Mouse (Mus musculus): ENCODE data around the gene Arid2.
"Not testable (repeated sequence)": the region's sequence is repeated elsewhere in the genome, so short reads cannot be mapped to it uniquely, and the experiment has no call there.

Gene Arid2

DNA sequence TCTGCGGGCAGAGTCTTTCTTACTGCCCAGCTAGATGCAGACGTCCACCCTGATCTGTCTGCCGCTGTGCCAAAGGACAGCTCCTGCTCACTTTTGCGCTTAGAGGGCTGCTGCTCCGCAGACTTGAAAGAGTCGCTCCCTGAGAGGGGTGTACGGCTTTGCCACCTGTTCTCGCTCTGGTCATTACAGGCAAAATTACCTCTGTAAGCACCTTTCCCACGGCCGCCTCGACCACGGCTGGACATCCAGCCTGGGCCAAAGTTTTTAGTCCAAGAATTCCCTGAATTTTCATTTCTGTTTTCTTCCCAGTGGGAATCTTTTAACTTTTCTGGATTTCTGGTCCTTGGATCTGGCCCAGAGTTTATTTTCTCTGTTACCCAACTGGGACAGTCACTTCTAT is 130.8 kb downstream of the Arid2 start:
- no peak for DNase-seq (ENCODE audit: low read depth)

DNA sequence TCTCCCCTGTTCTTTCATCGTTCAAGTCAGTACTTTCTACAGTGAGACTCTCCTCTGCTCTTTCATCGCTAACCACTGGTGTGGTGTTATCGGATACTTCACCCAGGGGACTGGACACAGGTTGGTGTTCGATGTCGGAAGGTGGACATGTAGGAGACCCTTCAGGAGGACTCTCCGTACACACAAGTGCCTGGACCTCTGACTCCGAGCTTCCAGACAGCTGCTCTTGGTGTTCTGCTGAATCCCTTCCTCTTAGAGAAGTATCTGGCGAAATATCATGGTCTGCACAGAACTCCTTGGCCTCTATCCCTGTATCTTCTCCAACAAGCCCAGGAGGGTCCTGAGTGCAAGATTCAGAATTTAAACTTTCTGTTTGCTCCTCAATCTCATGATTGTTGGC is 132.6 kb downstream of the Arid2 start:
- no peak for DNase-seq (ENCODE audit: low read depth)

DNA sequence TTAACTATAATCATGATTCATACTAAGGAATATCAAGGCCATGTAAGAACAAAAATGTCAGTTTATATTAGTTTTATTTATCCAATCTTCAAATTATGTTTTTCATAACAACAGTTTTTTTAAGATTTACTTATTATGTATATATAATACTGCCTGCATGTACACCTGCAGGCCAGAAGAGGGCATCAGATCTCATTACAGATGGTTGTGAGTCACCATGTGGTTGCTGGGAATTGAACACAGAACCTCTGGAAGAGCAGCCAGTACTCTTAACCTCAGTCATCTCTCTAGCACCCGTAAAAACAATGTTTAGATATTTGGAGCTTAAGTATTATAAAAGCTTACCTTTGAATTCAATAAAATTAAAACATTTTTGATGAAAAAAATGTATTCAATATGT is 146.9 kb downstream of the Arid2 start:
- DNase-seq (ENCODE audit: low read depth), result no peak

DNA sequence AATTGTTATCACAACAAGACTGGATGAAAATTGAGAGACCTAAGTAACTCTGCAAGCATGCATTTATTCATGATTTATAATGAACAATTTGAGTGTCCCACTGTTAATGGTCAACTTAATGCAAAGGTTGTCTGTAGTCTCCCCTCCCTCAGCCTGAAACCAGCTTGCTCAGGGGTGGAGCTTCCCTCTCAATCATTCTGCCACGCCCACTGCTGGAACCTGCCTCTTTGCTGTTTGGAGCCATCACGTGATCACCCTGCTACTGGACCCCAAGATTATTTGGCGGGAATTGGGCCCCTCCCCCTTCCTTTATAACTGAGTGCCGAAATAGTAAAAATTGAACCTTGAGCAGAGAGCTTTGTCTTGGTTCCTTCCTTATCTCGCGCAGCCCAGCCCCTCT is 154.2 kb downstream of the Arid2 start:
- DNase-seq (ENCODE audit: low read depth), result not testable (repeated sequence)

DNA sequence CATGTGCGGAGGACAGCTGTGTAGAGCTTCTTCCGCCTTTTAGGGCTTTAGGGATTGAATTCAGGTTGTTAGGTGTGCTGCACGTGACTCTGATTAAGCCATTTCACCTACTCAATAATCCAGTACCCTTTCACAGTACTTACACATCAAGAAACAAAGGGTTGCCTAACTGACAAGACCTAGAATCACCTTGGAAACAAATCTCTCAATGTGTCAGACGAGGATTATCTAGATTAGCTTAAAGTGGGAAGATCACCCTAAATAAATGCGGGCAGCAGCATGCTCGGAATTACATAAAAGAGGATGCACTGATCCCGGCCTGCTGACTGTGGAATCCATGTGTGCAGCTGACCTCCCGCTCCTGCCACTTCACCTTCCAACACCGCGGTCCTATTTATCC is 159.5 kb downstream of the Arid2 start:
- DNase-seq (ENCODE audit: low read depth), result no peak

DNA sequence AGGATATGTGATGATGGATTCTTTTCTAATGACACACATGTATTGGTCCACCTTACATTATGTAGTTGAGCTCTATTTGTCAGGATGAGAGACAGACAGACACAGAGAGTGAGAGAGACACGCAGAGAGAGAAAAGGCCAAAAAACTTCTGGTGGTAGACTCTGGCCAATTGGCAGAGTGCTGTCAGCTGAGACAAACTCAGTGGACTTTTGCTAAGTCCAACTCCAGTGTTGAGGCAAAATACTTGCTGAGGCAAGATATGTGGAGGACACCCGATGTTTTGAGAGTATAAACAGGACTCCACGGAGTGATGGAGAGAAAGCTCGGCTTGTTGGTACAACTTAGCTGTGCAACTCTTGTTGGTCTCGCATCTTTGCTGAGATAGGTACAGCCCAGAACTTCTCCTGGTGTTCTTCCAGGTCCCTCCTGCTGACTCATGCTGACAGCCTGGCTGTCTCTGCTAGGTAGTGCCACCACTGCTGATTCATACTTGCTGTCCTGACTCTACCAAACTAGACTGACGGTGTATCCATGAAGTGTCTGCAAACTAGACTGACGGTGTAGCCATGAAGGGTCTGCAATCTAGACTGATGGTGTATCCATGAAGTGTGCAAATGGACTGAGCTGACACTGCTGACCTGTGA is 161.5 kb downstream of the Arid2 start:
- no peak for DNase-seq (ENCODE audit: low read depth)

DNA sequence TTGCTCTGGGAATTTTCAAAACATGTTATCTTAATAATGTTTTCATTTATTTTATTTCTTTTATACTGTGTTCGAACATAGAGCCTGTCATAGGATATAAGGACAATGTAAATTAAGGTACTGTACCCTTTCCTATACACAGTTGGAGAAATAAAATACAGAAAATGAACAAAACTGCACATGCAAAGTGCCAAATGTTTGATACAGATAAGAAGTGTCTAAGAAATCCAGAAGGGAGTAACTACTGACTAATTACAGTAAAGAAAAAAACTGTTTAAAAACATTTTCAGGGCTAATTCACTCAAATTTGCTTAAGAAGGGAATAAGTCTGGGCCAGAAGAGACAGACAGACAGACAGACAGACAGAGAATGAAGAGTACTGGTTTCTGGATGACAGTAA is 166.0 kb downstream of the Arid2 start:
- no peak for DNase-seq (ENCODE audit: low read depth)

Data from c-Kit-positive CD71-positive TER-119-negative erythroid progenitor cells, embryonic 14.5 days (primary cell).